Mouse (Mus musculus) testis, adult 2 months (tissue): Measurements from ENCODE around the gene Unk.

ENCODE experiments used
- CTCF ChIP-seq: fragments of 200-500 bp; IDR thresholded peaks from 2 replicates; pipeline ENCODE4 v1.5.1; 2012; ENCODE audit warnings: low read depth, mild to moderate bottlenecking, inconsistent platforms, low read length, moderate library complexity; ENCODE audit not compliant: control insufficient read depth, insufficient read depth, insufficient replicate concordance
- POLR2A ChIP-seq: fragments of 200-500 bp; IDR thresholded peaks from 2 replicates; pipeline ENCODE4 v1.6.1; 2012; ENCODE audit warnings: low read depth, mild to moderate bottlenecking, inconsistent platforms, low read length, moderate library complexity; ENCODE audit not compliant: control insufficient read depth

DNA sequence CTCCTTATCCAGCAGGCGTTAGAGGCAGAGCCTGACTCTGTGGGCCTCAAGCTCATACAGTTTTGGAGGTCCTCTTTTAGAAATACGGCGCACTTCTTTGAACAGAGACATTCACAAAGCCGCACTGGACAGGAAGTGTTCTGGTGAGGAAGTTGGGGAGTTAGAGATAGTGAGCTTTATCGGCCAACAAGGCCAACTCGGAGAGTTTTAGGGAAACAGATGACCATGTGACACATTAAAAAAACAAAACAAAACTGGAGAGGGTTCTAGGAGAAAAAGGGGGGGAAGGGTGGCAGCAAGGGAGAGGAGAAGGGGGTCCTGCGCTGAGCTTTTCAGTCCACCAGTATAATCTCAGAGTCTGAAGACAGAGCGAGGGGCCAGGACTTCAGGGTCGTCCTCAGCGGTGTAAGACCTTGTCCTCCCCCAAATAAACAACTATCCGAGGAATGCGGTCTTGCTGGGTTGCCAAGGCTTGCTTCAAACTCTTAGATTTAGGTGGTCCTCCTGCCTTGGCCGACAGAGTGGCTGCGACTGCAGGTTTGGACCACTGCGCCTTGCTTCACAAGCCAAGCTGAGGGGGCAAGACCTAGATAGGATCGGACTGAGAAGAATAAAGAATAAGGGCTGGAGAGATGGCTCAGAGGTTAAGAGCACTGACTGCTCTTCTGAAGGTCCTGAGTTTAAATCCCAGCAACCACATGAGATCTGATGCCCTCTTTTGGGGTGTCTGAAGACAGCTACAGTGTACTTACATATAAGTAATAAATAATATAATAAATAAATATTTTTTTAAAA is 63.8 kb downstream of the Unk start:
- TF ChIP-seq POLR2A (no peak), CTCF (no peak)
